Mouse (Mus musculus) hindbrain, embryonic 14.5 days (tissue): ENCODE measurements around the gene Samd10. TPM values are rescaled to one million over a fixed set of nuclear protein-coding genes. Genes with fewer than 3 reads are reported as not detected.

Experiments used
- ATAC-seq: fragments of 200-750 bp; cut with Nextera tagmentation; 2 replicates; pipeline ENCODE4 v1.8.0; 2017; ENCODE audit warnings: moderate number of reproducible peaks, mild to moderate bottlenecking, moderate TSS enrichment, moderate library complexity; ENCODE audit not compliant: low FRiP score
- DNase-seq: peaks from one replicate; pipeline ENCODE4 v3.0.0-alpha.2; 2015; ENCODE audit warnings: low spot score
- H3K27ac ChIP-seq: fragments of 300-500 bp; sonication (generic); 2 replicates; pipeline ENCODE4 v1.5.1; 2014; ENCODE audit warnings: mild to moderate bottlenecking, moderate library complexity
- H3K27me3 ChIP-seq: fragments of 300-500 bp; sonication (generic); 2 replicates; pipeline ENCODE4 v1.6.1; 2014; ENCODE audit warnings: mild to moderate bottlenecking, low read length, mixed read lengths; ENCODE audit not compliant: control insufficient read depth, insufficient read depth
- H3K36me3 ChIP-seq: fragments of 300-500 bp; sonication (generic); replicated peaks from 2 replicates; pipeline ENCODE4 v1.6.1; 2014; ENCODE audit not compliant: control insufficient read depth, insufficient read depth
- H3K4me1 ChIP-seq: fragments of 300-500 bp; sonication (generic); replicated peaks from 2 replicates; pipeline ENCODE4 v1.6.1; 2014; ENCODE audit warnings: antibody characterized with exemption, low read length, mixed read lengths; ENCODE audit not compliant: control insufficient read depth, insufficient read depth
- H3K4me2 ChIP-seq: fragments of 300-500 bp; sonication (generic); replicated peaks from 2 replicates; pipeline ENCODE4 v1.6.1; 2014; ENCODE audit warnings: mild to moderate bottlenecking, moderate library complexity
- H3K4me3 ChIP-seq: fragments of 300-500 bp; sonication (generic); replicated peaks from 2 replicates; pipeline ENCODE4 v1.5.1; 2014; ENCODE audit warnings: mild to moderate bottlenecking, low read length
- H3K9ac ChIP-seq: fragments of 300-500 bp; sonication (generic); 2 replicates; pipeline ENCODE4 v1.6.1; 2014
- H3K9me3 ChIP-seq: fragments of 300-500 bp; sonication (generic); 2 replicates; pipeline ENCODE4 v1.6.1; 2016; ENCODE audit warnings: low read length; ENCODE audit not compliant: control insufficient read depth
- WGBS: fragments of 180-500 bp; shearing (Covaris S2); extraction: QIAGEN DNeasy Blood & Tissue Kit; methylation state at CpG from one replicate; pipeline ENCODE4 v1.1.7; 2014; 5-methylcytosine and 5-hydroxymethylcytosine counted together
- polyA plus RNA-seq: library from polyadenylated mRNA; unstranded; fragments of >200 nt; fragmentation: Nextera tagmentation; extraction: Ambion mirVana; gene quantifications from 2 replicates; pipeline ENCODE4 v1.2.1, GENCODE M21; 2014

Gene Samd10
- polyA plus RNA-seq, 1 experiment from 2014 or later: 192 TPM

DNA sequence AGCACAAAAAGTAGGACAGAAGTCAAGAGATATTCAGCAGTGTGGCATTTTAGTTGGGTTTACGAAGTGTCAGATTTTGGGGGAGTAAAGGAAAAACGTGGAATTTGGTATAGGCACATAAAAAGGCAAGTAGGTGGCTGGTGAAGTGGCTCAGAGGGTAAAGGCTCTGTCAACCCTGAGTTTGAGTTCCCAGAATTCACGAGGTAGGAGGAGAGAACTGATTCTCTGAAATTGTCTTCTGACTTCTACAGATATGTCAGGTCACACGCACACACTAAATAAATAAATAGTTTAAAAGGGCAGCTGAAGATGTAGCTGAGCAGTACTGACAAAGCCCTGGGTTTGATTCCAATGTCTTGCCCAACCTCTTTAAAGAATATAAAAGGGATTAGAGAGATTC is 3.4 kb upstream of the Samd10 start:
- H3K36me3 ChIP-seq: 0 out of 2 replicates have a peak, but pooled peaks cover 4% of the 10 kb centered on the region
- no peaks in the 10 kb centered on the region for H3K9me3 ChIP-seq
- no peaks in the 10 kb centered on the region for H3K27me3 ChIP-seq
- no peak overlapping the region for H3K27ac ChIP-seq
- H3K4me2 ChIP-seq: peak overlapping the region; percentile 85
- peak overlapping the region; percentile 89; the same call in 1 of the 2 replicates for H3K9ac ChIP-seq
- WGBS: 85% methylated on average over 4 of the region's 4 CpGs
- ATAC-seq: no peak
- H3K4me3 ChIP-seq: peak overlapping the region; percentile 80; the same call in 1 of the 2 replicates
- peaks cover 41% of the 10 kb centered on the region for H3K4me1 ChIP-seq
- DNase-seq: no peak

DNA sequence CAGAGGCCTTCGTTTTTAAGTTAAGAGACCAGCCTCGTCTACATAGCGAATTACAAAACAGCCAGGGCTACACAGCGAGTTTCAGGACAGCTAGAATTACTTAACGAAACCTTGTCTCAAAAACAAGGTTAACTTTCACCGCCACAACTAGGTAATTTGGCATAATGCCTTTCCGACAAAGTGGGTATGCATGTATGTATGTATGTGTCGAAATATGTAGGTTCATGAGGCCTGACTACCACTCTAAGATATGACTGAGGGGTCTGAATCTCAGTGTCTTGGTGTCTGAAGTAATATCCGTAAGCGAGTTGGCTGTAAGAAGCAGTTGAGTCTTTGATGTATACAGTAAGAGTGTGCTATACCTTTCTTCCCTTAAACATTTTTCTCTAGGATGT is 2.7 kb upstream of the Samd10 start:
- Histone ChIP-seq H3K9ac (peak overlapping the region; percentile 89), H3K27me3 (no peaks in the 10 kb centered on the region), H3K4me3 (peak overlapping the region; percentile 80), H3K4me1 (peaks cover 42% of the 10 kb centered on the region), H3K9me3 (no peaks in the 10 kb centered on the region), H3K36me3 (peaks cover 2% of the 10 kb centered on the region; the same call in 1 of the 2 replicates), H3K27ac (peak overlapping the region; percentile 84), H3K4me2 (peak overlapping the region; percentile 85)
- 30% methylated on average over 10 of the region's 10 CpGs for WGBS
- ATAC-seq (no peak), DNase-seq (no peak)

DNA sequence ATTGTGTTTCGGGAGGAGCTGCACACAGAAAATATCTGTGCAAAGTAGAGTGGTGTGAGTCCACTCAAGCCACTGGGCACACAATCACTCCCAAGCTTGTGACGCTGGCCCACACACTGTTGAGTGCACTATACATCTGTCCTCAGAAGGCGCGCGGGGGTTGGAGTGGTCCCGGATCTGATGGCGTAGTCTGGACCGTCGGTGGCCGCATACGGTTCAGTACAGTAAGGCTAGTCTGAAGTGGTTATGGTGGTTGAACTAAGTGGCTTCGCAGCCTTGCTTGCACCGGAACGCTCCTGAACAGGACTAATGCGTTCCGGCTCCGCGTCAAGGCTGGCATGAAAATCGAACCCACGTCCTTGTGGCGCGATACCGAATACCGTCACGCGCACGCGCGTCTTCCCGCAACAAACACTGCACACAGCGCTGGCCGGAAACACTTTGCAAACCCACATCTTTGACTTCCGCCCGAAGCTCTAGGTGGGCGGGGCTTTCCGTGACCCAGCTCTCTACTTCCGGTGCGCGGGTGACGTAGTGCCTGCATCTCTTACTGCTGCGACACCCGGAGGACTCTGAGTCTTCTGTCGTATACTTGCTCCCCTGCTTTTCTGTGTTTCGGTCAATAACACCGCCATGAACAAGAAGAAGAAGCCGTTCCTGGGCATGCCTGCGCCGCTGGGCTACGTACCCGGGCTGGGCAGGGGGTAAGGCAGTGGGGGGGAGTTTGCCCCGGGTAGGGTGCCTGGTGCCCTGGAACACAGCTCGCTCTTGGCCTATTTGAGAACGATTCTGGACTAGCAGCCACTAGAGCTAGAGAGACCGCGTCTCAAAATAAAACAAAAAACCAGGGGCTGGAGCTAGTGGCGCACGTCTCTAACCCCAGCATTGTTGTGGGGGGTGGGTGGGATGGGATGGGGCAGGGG is 2.1 kb upstream of the Samd10 start:
- peak overlapping the region; percentile 88 for H3K27ac ChIP-seq
- peak overlapping the region; percentile 80 for H3K4me3 ChIP-seq
- no peaks in the 10 kb centered on the region for H3K27me3 ChIP-seq
- peaks cover 42% of the 10 kb centered on the region for H3K4me1 ChIP-seq
- peaks cover 7% of the 10 kb centered on the region for H3K36me3 ChIP-seq
- peak overlapping the region; percentile 89 for H3K9ac ChIP-seq
- DNase-seq (peak; percentile 98), ATAC-seq (peak; percentile 93)
- no peaks in the 10 kb centered on the region for H3K9me3 ChIP-seq
- H3K4me2 ChIP-seq: peak overlapping the region; percentile 85
- 1% methylated on average over 57 of the region's 57 CpGs for WGBS

DNA sequence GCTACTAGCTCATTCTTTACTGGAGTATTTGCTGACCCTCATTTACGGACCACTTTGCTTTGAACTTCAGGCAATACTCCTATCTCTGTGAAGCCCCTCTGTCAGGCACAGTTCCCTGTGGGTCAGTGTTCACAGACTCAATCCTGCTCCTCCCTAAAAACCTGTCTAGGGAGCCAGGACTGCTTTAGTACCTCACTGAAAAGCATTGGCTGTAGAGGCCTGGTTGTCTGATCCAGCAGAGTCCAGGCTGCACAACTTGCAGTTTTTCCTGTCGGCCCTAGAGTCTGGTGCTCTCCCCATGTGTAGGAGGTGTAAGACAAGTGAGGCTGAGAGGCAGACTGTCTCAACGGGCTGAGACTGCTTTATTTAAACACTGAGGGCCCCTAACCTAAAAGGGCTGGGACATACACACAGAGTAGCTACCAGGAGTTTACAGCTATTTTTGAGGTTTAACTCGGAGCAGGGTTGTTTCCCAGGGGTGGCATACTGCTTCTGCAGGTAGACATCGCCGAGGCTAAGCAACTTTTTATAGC is 1.3 kb upstream of the Samd10 start:
- H3K9me3 ChIP-seq: no peaks in the 10 kb centered on the region
- DNase-seq: no peak
- H3K4me2 ChIP-seq: peak overlapping the region; percentile 85
- 74% methylated on average over 6 of the region's 6 CpGs for WGBS
- peaks cover 42% of the 10 kb centered on the region for H3K4me1 ChIP-seq
- H3K9ac ChIP-seq: peak overlapping the region; percentile 89
- H3K4me3 ChIP-seq: peak overlapping the region; percentile 80
- H3K27ac ChIP-seq: peak overlapping the region; percentile 88
- H3K27me3 ChIP-seq: no peaks in the 10 kb centered on the region
- ATAC-seq: no peak
- H3K36me3 ChIP-seq: peaks cover 15% of the 10 kb centered on the region

DNA sequence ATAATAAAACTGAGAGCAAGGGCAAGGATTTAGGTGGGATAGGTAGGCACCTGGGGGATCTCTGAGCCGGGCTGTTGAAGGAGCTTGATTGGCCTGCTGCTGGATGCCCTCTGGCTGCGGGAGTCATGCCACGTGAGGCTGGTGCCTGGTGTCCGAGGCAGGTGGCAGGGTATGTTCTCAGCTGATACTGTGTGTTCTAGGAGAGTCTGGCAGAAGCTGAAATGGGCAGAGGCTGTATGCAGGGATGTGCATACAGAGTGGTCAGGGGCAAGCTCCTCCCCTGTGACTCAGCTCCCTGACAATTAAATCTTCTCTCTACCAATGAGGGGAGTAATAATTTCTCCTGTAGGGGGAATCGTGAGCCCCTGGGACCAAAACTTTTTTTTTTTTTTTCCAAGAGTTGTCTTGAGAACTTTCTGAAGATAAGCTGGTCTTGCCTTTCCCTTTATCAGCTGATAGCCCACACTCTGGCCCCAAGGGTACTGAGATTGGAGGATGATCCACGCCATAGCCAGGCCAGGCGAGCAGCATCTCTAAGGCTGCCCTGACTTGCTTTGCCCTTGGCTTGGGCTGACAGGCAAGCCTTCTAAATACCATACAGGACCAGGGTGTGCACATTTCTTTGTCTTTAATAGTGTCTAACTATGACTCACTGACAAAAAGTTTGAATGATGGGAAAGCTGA is 1.5 kb downstream of the Samd10 start:
- H3K9ac ChIP-seq: no peak overlapping the region
- peaks cover 39% of the 10 kb centered on the region for H3K4me1 ChIP-seq
- ATAC-seq (no peak), DNase-seq (no peak)
- no peaks in the 10 kb centered on the region for H3K9me3 ChIP-seq
- H3K4me2 ChIP-seq: peak overlapping the region; percentile 73
- no peaks in the 10 kb centered on the region for H3K27me3 ChIP-seq
- WGBS: 75% methylated on average over 7 of the region's 7 CpGs
- H3K4me3 ChIP-seq: peak overlapping the region; percentile 81
- H3K27ac ChIP-seq: no peak overlapping the region
- H3K36me3 ChIP-seq: peaks cover 17% of the 10 kb centered on the region

DNA sequence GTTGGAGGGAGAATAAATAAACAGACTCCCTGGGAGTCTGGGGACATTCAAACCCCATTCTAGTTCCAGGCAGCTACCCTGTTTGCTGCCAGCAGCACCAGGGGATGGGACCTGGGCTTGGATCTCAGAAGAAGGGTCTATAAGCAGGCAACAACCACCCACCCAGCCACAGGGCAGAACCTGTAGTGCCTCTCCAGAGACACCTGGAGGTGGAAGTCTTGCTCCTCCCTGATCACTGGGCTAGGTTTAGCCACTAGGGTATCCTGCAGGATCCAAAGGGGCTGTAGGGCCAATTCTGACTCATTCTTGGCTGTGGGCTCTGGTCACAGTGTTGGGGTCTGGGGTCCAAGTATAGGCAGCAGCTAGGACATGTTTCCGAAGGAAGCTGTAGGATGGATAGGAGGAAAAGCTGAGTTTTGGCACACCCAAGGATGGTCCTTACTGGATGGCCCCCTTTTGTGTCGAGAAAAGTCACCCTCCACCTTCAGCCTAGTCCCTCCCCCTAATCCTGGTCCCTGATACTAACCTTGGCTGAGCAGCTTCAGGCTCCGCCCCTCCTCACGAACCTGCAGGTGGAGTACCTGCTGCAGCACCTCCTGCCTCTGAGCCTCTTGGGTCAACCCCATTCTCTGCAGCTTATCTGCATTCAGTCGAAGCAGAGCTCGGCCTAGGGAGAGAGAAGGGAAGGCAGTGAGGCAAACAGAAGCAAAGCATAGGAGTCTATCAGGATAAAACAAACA is 2.6 kb downstream of the Samd10 start:
- H3K27ac ChIP-seq: no peak overlapping the region
- H3K4me3 ChIP-seq: no peak overlapping the region
- H3K36me3 ChIP-seq: peaks cover 17% of the 10 kb centered on the region
- ATAC-seq (no peak), DNase-seq (no peak)
- H3K27me3 ChIP-seq: no peaks in the 10 kb centered on the region
- 55% methylated on average over 6 of the region's 6 CpGs for WGBS
- no peaks in the 10 kb centered on the region for H3K9me3 ChIP-seq
- H3K4me2 ChIP-seq: no peak overlapping the region
- H3K9ac ChIP-seq: no peak overlapping the region
- peaks cover 32% of the 10 kb centered on the region for H3K4me1 ChIP-seq

DNA sequence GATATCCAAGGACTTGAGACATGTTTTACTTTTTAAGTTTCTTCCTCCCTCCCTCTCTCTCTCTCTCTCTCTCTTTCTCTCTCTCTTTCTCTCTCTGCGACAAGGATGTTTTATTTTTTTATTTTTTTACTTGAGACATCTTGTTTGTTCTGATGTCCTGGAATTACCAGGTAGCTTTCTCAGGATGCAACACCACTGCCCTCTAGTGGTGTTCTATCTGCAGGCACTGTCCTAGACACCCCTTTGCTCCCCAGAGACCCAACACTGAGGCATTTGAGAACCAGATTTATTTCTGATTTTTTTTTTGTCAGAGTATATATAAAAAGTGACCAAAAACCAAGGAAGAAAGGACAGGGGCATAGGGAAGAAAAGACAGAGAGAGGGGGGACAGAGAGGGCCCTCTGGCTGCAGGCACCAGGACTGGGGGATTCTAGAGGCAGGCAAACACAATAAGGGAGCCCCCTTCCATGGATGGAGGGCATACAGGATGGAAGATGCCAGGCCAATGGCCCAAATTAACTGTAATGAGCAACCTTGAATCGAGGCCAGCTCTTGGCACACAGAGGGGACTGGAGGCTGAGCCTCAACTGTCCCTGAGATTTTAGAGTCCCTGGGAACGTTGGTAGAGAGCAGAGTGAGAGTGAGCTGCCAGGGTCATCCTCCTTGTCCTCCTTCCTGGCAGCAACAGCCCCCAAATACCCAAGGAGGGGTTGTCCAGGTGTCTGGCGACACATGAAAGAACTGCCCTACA is 3.9 kb downstream of the Samd10 start:
- no peak for ATAC-seq
- H3K36me3 ChIP-seq: peaks cover 23% of the 10 kb centered on the region
- no peaks in the 10 kb centered on the region for H3K27me3 ChIP-seq
- no peak overlapping the region for H3K27ac ChIP-seq
- H3K4me2 ChIP-seq: no peak overlapping the region
- WGBS: 73% methylated on average over 4 of the region's 4 CpGs
- H3K4me3 ChIP-seq: no peak overlapping the region
- peak; percentile 70 for DNase-seq
- H3K9me3 ChIP-seq: no peaks in the 10 kb centered on the region
- H3K4me1 ChIP-seq: peaks cover 33% of the 10 kb centered on the region
- no peak overlapping the region for H3K9ac ChIP-seq

DNA sequence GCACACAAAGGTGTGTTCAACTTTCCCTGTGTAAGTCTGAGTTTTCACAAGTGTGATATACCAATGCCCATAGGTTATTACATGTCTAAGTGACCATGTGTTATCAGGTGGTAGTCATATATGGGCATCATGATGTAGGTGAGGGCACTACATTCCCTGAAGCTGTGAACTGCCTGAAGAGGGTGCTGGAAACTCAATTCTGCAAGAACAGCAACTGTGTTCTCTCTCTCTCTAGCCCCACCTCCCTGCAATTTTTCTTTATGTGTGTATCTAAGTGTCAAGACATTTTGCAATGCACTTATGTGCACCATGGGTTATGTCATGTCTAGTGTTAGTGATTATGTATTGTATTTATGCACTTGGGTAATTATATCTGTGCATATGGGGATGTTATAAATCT is 5.1 kb downstream of the Samd10 start:
- no peak overlapping the region for H3K9ac ChIP-seq

More for the DNA sequence above, 5.1 kb downstream of the Samd10 start:
- Histone ChIP-seq H3K4me3 (no peak overlapping the region), H3K4me2 (no peak overlapping the region), H3K27me3 (no peaks in the 10 kb centered on the region), H3K27ac (no peak overlapping the region), H3K9me3 (no peaks in the 10 kb centered on the region), H3K36me3 (peaks cover 35% of the 10 kb centered on the region), H3K4me1 (peaks cover 24% of the 10 kb centered on the region)
- ATAC-seq (no peak), DNase-seq (no peak)
